Mouse (Mus musculus) mesoderm, embryonic 11.5 days (tissue): Measurements from ENCODE around the gene Gm28308.

Source experiments
- DNase-seq: peaks from one replicate; pipeline ENCODE4 v3.0.0-alpha.2; 2012; ENCODE audit warnings: low read depth, low spot score

Gm28308 gene

GRCm38 (mm10) chr6:52168191-52169055 is 44.7 kb downstream of the Gm28308 start:
- no peak for DNase-seq

- DNase-seq = no peak
These were observed 45.4 kb downstream of the Gm28308 start for GRCm38 (mm10) chr6:52167736-52168161.

DNA sequence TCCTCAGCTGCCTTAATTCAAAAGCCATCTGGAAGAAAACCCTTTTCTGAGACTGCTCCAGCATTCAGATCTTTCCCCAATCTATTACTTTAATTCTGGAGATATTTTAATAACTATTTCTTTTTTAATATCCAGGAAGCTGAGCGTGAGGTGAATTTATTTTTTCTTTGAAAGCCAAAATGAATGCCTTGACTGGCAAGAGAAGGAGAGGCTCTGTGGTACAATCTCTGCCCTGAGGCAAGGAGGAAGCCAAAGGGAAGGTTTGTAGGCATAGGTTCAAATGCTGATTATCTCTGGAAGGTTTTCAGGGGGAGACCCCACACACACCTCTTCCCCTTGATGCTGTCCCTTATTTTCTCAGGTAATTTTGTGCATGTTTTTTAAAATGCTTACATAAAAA is 46.0 kb downstream of the Gm28308 start:
- no peak for DNase-seq

DNA sequence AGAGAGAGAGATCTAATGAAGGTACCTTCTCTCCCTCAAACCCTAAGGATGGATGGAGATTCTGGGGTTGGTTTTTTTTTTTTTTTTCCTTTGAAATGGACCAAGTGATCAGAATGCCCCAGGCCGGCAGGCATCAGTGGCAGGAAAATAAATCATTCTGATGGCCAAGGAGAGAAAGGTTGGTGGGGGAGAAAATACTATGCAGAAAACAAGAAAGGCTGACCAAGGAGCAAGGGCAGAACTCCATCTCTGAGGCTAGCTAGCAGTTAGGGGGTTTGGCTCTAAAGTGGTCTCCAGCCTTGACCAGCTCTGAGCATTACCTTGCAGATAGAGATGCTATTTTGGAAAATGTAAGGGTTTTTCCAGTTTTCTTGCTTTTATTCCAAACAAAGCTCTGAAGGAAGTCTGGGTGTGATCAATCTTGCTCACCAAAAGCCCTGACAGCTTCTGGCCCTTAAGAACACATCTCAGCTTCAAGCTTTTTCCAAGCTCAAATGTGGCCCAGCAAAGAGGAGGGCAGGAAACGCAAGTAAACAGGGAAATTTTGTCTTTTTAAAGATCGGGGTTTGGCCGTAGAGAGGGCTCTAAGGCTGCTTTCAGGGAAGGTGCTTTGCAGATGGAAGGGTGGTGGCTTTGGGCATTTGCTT is 46.6 kb downstream of the Gm28308 start:
- DNase-seq = no peak

DNA sequence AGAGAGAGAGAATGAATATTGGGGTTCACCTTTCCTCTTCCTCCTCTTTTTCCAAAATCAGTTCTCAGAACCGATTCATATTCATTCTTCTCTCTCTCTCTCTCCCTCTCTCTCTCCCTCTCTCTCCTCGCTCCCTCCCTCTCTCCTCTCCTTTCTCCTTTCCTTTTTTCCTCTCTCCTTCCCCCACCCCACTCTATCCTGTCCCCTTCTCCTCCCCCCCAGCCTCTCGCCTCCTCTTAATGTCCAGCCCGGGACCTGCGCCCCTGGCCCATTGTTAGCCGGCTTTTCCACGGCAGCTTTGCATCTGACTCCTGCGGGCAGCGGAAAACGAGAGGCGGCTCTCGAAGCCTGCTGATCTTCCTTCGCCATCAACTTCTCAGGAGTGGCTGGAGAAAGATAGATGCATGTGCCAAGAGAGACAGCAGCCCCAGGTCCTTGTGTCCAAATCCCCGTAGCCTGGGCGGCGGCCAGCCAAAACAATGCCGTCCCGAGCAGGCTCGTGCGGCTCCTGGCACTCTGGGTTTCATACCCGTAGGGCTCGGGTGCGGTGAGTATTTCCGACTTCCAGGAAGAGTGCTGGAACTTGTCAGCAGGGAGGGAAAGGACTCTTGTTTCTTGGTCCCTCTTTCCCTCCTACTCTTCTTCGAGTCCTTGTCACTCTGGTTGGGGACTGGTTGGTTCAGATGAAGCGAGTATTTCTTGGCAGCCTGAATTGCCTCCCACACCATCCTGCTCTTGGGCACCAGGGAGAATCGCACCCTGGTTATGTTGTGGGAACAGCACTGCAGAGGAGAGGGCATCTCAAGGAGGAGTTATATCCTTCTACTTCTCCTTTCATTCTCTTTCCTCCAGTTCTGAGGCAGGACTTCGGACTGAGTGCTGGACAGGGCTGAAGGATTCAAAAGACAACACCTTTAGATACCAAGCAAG is 47.4 kb downstream of the Gm28308 start:
- no peak for DNase-seq

DNA sequence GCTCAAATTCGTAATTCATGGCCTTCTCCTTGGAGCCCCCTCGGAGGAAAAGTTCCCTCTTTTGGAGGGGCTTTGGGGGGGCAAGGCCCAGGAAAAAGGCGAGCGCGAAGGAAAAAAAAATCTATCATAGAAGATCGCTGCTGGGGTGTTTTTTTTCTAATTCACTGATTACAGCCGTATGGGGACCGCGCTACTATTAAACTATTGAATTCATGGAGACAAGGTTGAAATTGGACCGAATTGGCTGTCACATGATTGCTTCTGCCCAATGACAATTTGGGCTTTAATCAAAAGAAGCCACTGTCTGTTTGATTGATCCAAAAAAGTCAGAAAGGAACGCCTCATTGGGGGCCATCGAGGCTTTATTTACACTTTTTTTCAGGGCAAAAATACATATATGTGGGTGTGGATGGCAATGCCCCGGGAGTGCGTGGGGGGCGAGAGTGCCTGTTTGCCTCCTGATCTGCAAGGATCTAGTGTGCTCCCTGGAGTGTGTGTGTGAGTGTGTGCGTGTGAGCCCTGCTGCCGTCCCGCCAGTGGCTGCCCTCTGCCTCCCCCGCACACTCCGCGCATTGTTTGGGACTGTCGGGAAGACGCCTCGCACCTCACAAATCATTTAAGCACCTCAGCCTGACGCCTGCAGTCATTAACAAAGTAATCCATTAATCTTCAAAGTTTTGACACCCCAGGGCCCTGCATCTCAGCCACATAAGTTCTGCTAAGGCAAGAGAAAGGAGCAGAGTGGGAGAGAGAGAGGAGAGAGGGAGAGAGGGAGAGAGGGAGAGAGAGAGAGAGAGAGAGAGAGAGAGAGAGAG is 48.3 kb downstream of the Gm28308 start, which contains the start of gene Hoxa2:
Gene Hoxa2, minus strand, starts transcription at position 206 of the 815 bp plus-strand sequence.
- peak; percentile 87 for DNase-seq

DNA sequence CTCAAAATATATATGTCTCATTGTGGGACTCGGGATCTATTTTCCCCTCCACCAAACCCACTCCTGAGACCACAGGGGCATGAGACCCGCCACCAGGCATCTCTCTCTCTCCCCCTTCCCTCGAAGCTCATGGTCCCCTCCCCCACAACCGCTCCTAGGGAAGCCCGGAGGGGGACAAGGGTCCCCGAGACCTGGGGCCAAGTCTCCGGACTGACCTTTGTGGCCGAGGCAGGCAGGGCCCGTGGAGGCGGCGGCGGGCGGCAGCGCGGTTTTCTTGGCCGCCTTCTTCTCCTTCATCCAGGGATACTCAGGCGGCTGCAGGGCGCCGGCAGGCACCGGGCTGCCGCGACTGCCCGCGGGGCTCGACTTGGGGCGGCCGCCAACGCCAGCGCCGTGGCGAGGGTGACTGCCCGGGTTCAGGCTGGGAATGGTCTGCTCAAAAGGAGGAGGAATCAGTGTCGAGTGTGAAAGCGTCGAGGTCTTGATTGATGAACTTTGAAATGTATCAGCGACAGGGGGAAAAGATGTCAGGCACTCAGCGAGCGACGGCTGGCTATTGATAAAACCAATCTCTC is 49.0 kb downstream of the Gm28308 start:
- DNase-seq = peak; percentile 85

DNA sequence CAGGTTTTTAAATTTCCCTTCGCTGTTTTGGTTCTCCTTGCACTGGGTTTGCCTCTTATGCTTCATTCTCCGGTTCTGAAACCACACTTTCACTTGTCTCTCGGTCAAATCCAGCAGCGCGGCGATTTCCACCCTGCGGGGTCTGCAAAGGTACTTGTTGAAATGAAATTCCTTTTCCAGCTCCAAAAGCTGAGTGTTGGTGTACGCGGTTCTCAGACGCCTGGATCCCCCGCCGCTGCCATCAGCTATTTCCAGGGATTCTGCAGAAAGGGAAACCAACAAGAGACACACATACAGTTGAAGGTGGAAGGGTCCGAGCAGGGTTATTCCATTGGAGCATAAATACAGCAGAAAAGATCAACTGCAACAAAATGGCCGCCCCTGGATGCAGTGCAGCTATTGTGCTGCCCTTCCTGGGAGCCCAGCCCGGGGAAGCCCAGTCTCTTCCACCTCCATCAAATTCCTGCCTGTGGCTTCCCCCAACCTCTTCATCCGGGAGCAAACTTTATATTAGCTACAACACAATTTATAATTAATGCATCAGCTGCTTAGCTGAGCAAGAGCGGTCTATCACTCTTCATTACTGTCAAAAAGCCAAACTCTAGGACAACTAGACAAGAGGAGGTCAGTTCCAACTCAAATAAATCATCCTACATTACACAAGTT is 49.6 kb downstream of the Gm28308 start:
- DNase-seq = no peak

DNA sequence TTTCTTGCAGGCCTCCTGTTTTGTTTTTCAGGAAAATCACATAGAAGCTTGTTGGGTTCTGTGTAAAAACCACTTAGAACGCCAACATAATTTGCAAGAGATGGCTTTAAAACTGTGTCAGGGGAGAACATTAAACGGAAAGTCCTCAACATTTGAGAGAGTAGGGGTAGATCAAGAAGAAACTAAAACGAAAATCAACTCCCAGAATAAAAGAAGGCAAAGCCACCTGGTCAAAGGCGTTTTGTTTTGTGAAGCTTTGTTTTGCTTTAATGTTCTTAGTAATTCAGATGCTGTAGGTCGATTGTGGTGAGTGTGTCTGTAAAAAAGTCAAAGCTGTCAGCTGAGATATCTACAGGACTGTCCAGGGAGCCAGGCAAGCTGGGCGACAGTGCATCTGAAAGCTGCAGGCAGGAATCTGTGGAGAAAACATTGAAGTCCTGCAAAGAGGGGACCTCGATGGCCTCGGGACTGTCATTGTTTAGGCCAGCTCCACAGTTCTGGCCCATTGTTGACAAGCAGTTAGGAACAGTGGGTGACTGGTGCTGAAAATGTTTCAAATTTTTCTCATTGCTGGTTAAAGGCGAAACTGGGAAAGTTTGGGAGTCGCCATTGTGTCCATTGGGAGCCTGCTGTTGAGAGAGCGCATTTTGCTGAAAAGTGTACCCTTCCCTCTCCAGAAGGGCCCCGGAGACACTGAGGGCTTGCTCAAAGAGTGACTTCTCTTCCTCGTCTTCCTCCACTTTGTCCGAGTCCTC is 50.4 kb downstream of the Gm28308 start:
- DNase-seq = no peak

DNA sequence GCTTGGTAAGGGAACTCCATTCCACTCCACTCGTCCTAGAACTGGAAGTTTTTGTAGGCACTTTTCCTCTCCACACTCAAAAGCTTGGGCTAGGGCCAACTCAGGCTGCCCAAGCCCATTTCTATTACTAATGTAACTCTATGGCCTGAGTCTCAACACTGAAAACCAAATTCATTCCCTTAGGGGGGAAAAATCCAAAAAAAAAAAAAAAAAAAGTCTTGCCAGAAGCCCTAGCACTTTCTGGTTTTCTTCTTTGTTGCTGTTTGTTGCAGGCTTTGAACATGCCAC is 51.1 kb downstream of the Gm28308 start:
- no peak for DNase-seq

DNA sequence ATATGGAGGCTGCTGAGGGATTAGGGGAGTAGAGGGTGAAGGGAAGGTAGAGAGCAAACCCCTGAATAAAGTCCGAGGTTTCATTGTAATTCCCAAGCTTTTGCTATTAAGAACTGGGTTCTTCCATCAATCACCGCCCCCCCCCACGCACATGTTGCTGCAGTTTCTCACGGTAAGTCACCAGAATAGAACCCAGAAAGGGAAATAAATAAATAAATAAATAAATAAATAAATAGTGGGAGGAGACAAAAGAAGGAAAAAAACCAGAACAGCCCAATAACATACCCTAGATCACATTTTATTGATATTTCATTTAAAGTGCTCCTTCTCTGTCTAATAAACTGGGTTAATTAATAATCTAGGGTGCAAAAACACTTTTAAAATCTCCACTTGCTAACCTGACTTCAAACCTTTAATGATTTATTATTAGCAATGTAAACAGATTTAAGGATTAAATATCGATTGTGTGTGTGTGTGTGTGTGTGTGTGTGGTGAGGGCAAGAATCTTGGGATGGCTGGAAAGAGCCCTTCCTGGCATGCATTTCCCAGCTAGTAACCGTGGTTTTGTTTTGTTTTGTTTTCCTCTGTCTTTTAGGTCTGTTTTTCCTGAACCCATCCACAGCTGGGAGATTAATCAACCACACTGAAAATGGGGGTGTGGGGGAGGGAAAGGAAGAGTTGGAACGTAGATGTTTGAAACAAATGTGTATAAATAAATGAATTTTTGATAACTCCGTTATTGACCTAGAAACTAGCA is 51.6 kb downstream of the Gm28308 start:
- DNase-seq = no peak

GRCm38 (mm10) chr6:52160511-52161335 is 52.4 kb downstream of the Gm28308 start:
- DNase-seq = peak; percentile 89

- DNase-seq = no peak
These were observed 53.2 kb downstream of the Gm28308 start for GRCm38 (mm10) chr6:52159979-52160378.

- DNase-seq = no peak
These were observed 53.9 kb downstream of the Gm28308 start for GRCm38 (mm10) chr6:52159164-52159761.

GRCm38 (mm10) chr6:52158276-52159051 is 54.7 kb downstream of the Gm28308 start, which contains the start of gene Hoxa1:
TSS of gene Hoxa1 (minus strand) at chr6:52158317.
- peak; percentile 93 for DNase-seq

- DNase-seq = no peak
These were observed 55.5 kb downstream of the Gm28308 start for GRCm38 (mm10) chr6:52157466-52158275.
